8 mouse cellular contexts compared by ENCODE assay signal in the genomic region with DNA sequence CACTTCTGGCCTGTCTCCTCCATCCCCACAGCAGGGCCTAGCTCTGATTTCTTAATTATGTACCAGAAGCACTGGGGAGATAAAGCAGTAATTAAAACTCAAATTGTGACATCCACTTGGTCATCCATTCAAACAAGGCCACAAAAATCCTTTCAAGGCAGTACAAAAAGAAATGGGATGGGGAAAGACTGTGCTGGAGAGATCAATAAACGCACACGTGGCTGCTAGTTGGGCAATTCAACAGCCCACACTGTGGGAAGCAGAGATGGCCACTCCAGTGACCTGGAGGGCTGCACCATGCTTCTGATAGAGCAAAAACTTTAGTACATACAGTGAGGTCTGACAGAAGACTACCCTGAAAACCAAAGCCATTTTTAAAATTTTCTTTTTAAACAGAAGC. TPM values are rescaled to one million over a fixed set of nuclear protein-coding genes. Genes with fewer than 3 reads are reported as not detected.
DNase-seq lines count a peak whose midpoint lies in the region; ATAC-seq and TF ChIP-seq lines count a peak whose summit lies in the region.

No protein-coding gene starts in this region.

- intact Hi-C loops in left cerebral cortex, adult 2 months (cut with DNase I), result loop anchor here (5.0 kb wide), 1 partner anchor 948 kb away; the partner anchor contains the start of gene Cnot6l

- peak overlapping the region; percentile 81; the same call in 1 of the 2 replicates for H3K9ac ChIP-seq in forebrain, embryonic 14.5 days (ENCODE audit: low read length)
- no peak overlapping the region for H3K9ac ChIP-seq in liver, embryonic 11.5 days (ENCODE audit: low read depth, low read length)
- no peak overlapping the region; the same call in 1 of the 2 replicates for H3K9ac ChIP-seq in neural tube, embryonic 12.5 days

- H3K27me3 ChIP-seq in forebrain, embryonic 14.5 days (replicated peaks; ENCODE audit: control insufficient read depth, insufficient read depth, low read length), result no peaks in the 10 kb centered on the region
- H3K27me3 ChIP-seq in liver, embryonic 11.5 days (replicated peaks; ENCODE audit: control insufficient read depth, insufficient read depth, low read length), result no peaks in the 10 kb centered on the region
- no peaks in the 10 kb centered on the region for H3K27me3 ChIP-seq in neural tube, embryonic 12.5 days (replicated peaks)

- WGBS in forebrain, embryonic 14.5 days, result 22% methylated on average over 2 of the region's 2 CpGs
- 70% methylated on average over 2 of the region's 2 CpGs for WGBS in liver, embryonic 11.5 days
- 9% methylated on average over 2 of the region's 2 CpGs for WGBS in neural tube, embryonic 12.5 days

- H3K36me3 ChIP-seq in forebrain, embryonic 14.5 days (ENCODE audit: control insufficient read depth, insufficient read depth, low read length), result peaks cover 20% of the 10 kb centered on the region
- H3K36me3 ChIP-seq in liver, embryonic 11.5 days (ENCODE audit: control insufficient read depth, insufficient read depth, low read length), result no peaks in the 10 kb centered on the region
- H3K36me3 ChIP-seq in neural tube, embryonic 12.5 days, result peaks cover 11% of the 10 kb centered on the region

- DNase-seq in left cerebral cortex, adult 2 months (ENCODE audit: extremely low spot score in 1 of 2, low spot score in 2 of 2), result no peak
- no peak for DNase-seq in left cerebral cortex, adult 11 months (ENCODE audit: low spot score)
- no peak for DNase-seq in forebrain, embryonic 14.5 days (ENCODE audit: low spot score)
- no peak for DNase-seq in liver, embryonic 11.5 days (ENCODE audit: low spot score)
- DNase-seq in frontal cortex, postnatal 10 days (ENCODE audit: low spot score in 2 of 2), result no peak
- DNase-seq in cerebellum, adult 11-12 months, result no peak

- H3K4me1 ChIP-seq in forebrain, embryonic 14.5 days (ENCODE audit: control insufficient read depth, insufficient read depth, low read length), result peaks cover 16% of the 10 kb centered on the region
- peaks cover 5% of the 10 kb centered on the region; the same call in 1 of the 2 replicates for H3K4me1 ChIP-seq in liver, embryonic 11.5 days (replicated peaks; ENCODE audit: control insufficient read depth, insufficient read depth, low read length)
- H3K4me1 ChIP-seq in neural tube, embryonic 12.5 days, result peaks cover 15% of the 10 kb centered on the region

- peak overlapping the region; percentile 57 for H3K4me2 ChIP-seq in forebrain, embryonic 14.5 days (ENCODE audit: low read length)
- peak overlapping the region; percentile 92 for H3K4me2 ChIP-seq in liver, embryonic 11.5 days
- peak overlapping the region; percentile 73 for H3K4me2 ChIP-seq in neural tube, embryonic 12.5 days (replicated peaks)

- no peak for ATAC-seq in forebrain, embryonic 14.5 days
- ATAC-seq in liver, embryonic 11.5 days (replicated peaks; ENCODE audit: low FRiP score), result no peak
- no peak for ATAC-seq in neural tube, embryonic 12.5 days (ENCODE audit: low FRiP score, low read depth)
- no peak for ATAC-seq in CD4-positive, CD25-positive, alpha-beta regulatory T cell, adult 4 months

- no peak for TF ChIP-seq CTCF in left cerebral cortex, adult 2 months (IDR thresholded peaks at IDR 0.05)

- no peak overlapping the region for H3K27ac ChIP-seq in left cerebral cortex, adult 2 months
- H3K27ac ChIP-seq in forebrain, embryonic 14.5 days (ENCODE audit: low read depth, low read length), result no peak overlapping the region
- no peak overlapping the region for H3K27ac ChIP-seq in liver, embryonic 11.5 days (ENCODE audit: low read depth, low read length)
- no peak overlapping the region for H3K27ac ChIP-seq in neural tube, embryonic 12.5 days

- H3K9me3 ChIP-seq in forebrain, embryonic 14.5 days (replicated peaks; ENCODE audit: control insufficient read depth, low read length), result no peaks in the 10 kb centered on the region
- H3K9me3 ChIP-seq in liver, embryonic 11.5 days (ENCODE audit: control insufficient read depth, low read length), result no peaks in the 10 kb centered on the region
- no peaks in the 10 kb centered on the region for H3K9me3 ChIP-seq in neural tube, embryonic 12.5 days

- H3K4me3 ChIP-seq in left cerebral cortex, adult 2 months, result peak overlapping the region; percentile 88
- peak overlapping the region; percentile 70 for H3K4me3 ChIP-seq in forebrain, embryonic 14.5 days (ENCODE audit: low read depth, low read length)
- H3K4me3 ChIP-seq in liver, embryonic 11.5 days (ENCODE audit: low read depth, low read length), result no peak overlapping the region
- H3K4me3 ChIP-seq in neural tube, embryonic 12.5 days, result peak overlapping the region; percentile 75

RNA-seq across cellular contexts. Expression of gene Paqr3, which starts 1.3 kb away (rescaled TPM):
- 10 to 100 TPM; 24.2 to 25.1 TPM for total RNA-seq in left cerebral cortex, adult 2 months (2021)
- 17.9 and 21.7 TPM in 2 replicates for polyA plus RNA-seq in forebrain, embryonic 14.5 days (2014; fragmentation: Nextera tagmentation; extraction: Ambion mirVana)
- 1.9 and 2.3 TPM in 2 replicates for polyA plus RNA-seq in liver, embryonic 11.5 days (2014; fragmentation: Nextera tagmentation; extraction: Ambion mirVana)
- 20.7 and 21.0 TPM in 2 replicates for polyA plus RNA-seq in neural tube, embryonic 12.5 days (2016; fragmentation: Nextera tagmentation; extraction: Ambion mirVana)
- 1 to 10 TPM; 1.5 to 1.7 TPM for polyA plus RNA-seq in CD4-positive, CD25-positive, alpha-beta regulatory T cell, adult 4 months (2017; shearing (Covaris generic))
